16 mouse cellular contexts compared by ENCODE assay signal in the genomic region with DNA sequence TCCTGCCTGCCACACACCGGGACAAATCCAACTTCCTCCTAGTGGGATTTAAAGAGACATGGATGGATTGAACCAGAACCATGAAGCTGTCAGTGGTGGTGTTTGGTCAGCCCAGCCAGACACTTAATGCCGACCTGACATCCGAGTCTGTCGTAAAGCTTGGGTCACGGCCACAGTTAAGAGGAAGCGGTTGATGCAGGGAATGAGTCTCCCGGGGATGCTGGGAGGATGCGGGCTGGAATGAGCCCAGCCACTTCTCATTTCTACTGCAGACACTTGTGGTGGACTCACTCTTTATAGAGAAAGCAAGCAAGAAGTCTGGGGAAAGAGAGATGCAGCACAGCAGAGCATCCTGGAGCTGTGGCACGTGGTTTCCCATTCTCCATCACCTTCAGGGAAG. TPM values are rescaled to one million over a fixed set of nuclear protein-coding genes. Genes with fewer than 3 reads are reported as not detected.
DNase-seq lines count a peak whose midpoint lies in the region; ATAC-seq lines count a peak whose summit lies in the region.
"Had no signal": no experiment of that assay in that cellular context is flagged by ENCODE, and none has a peak within 500 bp of the region (broad histone marks: within the 10 kb centered on the region; RNA-seq: fewer than 3 reads in every experiment).

No protein-coding gene starts in this region.

- ATAC-seq in hematopoietic stem cell, adult 5-6 weeks (replicated peaks in 1 of 2; ENCODE audit: insufficient read depth in 1 of 2, low FRiP score in 2 of 2, low TSS enrichment in 1 of 2, low read depth in 1 of 2, poor library complexity in 2 of 2, severe bottlenecking in 2 of 2) = peak; percentile 59 to 72
- peak; percentile 62 for ATAC-seq in megakaryocyte progenitor cell, adult 5-6 weeks (replicated peaks; ENCODE audit: poor library complexity)
- ATAC-seq: forebrain, embryonic 16.5 days; liver, embryonic 12.5 days had no signal

- peak; percentile 43 for DNase-seq in heart, postnatal 4 days
- no peak for DNase-seq in heart, adult 9 months (ENCODE audit: low spot score in 2 of 2)
- DNase-seq in 3T3-L1 (ENCODE audit: low read depth, low spot score) = peak; percentile 5
- no peak for DNase-seq in spleen, postnatal 14 days (ENCODE audit: low spot score in 2 of 2)
- no peak for DNase-seq in cerebellum, postnatal 36 days
- DNase-seq: adrenal gland, postnatal 10 days; cerebellum, adult 18-20 months; cerebellum, postnatal 14 days; heart, postnatal 14 days; lung, adult 18-20 months; lung, postnatal 10 days had no signal

RNA-seq across cellular contexts. Expression of a gene that starts 10.3 kb away (rescaled TPM):
- not detected for total RNA-seq in heart, postnatal 4 days (2021)
- not detected in 2 replicates for total RNA-seq in hematopoietic stem cell, adult 5-6 weeks (2017)
- total RNA-seq in megakaryocyte progenitor cell, adult 5-6 weeks (2015) = not detected in 2 replicates
- total RNA-seq in megakaryocyte progenitor cell, adult 5-6 weeks (2017) = not detected in 2 replicates
- total RNA-seq: adrenal gland, postnatal 10 days; heart, postnatal 14 days; neutrophil, adult 5-6 weeks had no signal

RNA-seq across cellular contexts. Expression of a gene that starts 55.3 kb away (rescaled TPM):
- total RNA-seq in heart, postnatal 4 days (2021) = 100 to 1,000 TPM; 330 to 353 TPM
- total RNA-seq in hematopoietic stem cell, adult 5-6 weeks (2017) = 3.3 TPM in 1 of 2 replicates, not detected in the other
- total RNA-seq in megakaryocyte progenitor cell, adult 5-6 weeks (2015) = 0.10 TPM in 1 of 2 replicates, not detected in the other
- not detected in 2 replicates for total RNA-seq in megakaryocyte progenitor cell, adult 5-6 weeks (2017)
- total RNA-seq: neutrophil, adult 5-6 weeks had no signal

RNA-seq across cellular contexts. Expression of a gene that starts 58.5 kb away (rescaled TPM):
- under 1 TPM; 0.62 to 0.65 TPM for total RNA-seq in heart, postnatal 4 days (2021)
- not detected in 2 replicates for total RNA-seq in hematopoietic stem cell, adult 5-6 weeks (2017)
- not detected in 2 replicates for total RNA-seq in megakaryocyte progenitor cell, adult 5-6 weeks (2015)
- total RNA-seq in megakaryocyte progenitor cell, adult 5-6 weeks (2017) = not detected in 2 replicates
- total RNA-seq: neutrophil, adult 5-6 weeks had no signal

Comparison
In these comparisons a context has a peak if more than half of its experiments do, and no peak if none do; other contexts are left out.
1. DNase-seq: peak in heart, postnatal 4 days (single experiment) and 3T3-L1 (single experiment); none in heart, adult 9 months (0 of 2), spleen, postnatal 14 days (0 of 2) and cerebellum, postnatal 36 days (0 of 2).
2. RNA of a gene that starts 55.3 kb away (total RNA-seq): 330 to 353 TPM in heart, postnatal 4 days; 0.10 TPM in megakaryocyte progenitor cell, adult 5-6 weeks and 3.3 TPM in hematopoietic stem cell, adult 5-6 weeks; every median in the first group is over 10 times any median in the second.